Mouse (Mus musculus): ENCODE measurements around the gene Ldlr. TPM values are rescaled to one million over a fixed set of nuclear protein-coding genes. Genes with fewer than 3 reads are reported as not detected.

Gene Ldlr
- total RNA-seq, 4 experiments from 2014 or later: 2.9 to 3.6 (median 3.2) TPM

DNA sequence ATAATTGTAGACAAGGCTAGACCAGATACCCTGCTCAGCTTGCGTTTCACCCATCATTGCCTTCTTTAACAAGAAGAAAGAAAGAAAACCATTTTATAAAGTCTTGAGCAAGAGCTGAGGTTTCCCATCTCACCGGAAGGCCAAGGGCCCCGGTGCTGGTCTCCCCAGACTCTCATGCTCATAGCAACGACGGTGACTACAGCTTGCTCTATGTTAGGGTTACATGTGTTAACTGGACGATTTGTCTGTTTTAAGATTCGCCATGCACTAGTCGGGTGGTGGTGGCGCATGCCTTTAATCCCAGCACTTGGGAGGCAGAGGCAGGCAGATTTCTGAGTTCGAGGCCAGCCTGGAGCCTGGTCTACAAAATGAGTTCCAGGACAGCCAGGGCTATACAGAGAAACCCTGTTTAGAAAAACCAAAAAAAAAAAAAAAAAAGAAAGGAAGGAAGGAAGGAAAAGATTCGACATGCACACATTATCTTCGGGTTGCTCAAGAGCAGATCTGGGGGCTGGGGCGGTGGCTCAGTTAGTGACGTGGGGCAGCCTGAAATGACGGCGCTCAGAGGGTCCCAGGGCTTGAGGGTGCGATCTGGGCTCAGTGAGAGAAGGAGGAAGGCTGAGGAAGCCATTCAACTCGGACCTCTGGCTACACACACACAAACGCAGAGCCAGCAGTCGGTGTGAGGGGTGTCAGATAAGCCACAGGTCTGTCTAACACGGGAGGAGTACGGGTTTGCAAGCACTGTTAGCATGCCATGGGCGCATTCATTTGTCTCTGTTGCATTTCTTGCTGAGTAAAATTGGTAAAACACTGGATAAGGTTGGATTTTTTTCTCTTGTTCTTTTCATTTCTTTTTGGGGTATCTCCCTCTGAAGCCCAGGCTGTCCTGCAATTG, 2.2 kb downstream of the Ldlr start:
- no peak for DNase-seq (ENCODE audit: low spot score in 2 of 2)

DNA sequence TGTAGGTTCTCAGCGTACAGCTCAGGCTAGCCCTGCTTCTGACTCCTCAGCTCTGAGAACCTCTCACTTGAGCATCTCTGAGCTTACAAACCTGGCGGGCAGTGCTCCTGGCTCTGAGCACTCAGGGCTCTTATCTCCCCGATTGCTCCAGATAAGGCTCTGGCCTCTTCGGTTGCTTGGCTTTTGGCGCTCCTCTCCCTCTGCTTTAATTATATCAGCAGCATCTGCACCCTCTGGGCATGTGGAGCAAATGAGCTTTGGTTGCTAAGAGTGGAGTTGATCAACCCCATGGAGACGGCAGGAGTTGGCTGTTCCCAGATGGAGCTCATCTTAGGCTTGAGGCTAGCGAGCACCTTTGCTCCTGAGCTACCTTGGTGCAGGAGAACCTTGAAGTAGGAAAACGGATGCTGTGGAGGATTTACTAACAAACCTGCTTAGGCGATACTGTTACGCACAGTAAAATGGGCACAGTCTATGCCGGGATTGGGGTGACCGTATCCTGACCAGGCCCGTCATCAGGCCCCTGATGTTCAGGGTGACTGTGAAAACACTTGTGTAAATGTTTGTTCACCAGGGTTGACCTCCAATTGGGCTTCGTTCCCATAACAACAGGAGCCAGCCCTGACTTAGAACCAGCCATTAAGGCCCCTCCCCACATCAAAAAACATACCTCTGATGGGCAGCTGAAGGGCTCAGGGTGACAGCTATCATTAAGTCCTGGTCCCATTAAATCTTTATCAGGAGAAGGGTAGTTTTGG, 3.1 kb downstream of the Ldlr start:
- DNase-seq (ENCODE audit: low spot score in 2 of 2): no peak

DNA sequence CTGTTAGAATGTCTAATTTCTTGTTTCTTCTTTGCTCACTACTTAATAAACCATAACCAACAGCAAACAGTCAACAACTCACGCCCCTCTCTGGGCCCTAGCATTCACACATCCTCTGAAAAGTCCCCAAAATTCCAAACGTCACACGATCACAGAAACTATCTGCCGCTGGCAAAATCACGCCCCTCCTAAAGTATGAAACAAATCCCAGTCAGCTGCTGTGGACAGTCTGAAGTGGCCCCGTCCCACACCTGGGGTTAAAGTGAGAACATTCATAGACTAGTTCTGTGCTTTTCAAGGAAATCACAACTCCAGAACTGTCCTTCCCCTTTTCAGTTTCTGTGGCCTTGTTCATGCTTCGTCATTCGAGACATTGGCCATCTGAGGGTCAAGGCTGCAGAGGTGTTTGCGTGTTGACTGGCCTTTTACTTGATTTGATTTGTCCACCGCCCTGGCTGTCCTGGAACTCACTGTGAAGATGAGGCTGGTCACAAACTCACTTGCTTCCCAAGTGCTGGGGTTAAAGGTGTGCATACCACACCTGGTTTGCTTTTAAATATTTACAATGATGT, 5.1 kb downstream of the Ldlr start:
- no peak for DNase-seq (ENCODE audit: low spot score in 2 of 2)

- no peak for DNase-seq (ENCODE audit: low spot score in 2 of 2)
Observed at GRCm38 (mm10) chr9:21729264-21729663, 6.0 kb downstream of the Ldlr start.

DNA sequence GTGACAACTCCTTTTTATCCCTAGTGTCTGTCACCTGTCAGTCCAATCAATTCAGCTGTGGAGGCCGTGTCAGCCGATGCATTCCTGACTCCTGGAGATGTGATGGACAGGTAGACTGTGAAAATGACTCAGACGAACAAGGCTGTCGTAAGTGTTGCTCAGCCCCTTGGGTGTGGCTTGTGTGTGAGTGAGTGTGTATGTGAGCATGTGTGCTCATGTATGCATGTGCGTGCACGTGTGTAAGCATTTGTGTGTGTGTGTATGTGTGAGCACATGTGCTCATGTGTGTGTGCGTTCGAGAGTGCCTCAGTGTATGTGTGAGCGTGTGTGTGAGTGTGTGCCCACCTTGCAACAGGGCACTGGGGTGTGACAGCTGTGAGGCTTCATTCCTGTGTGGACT, 9.0 kb downstream of the Ldlr start:
- no peak for DNase-seq (ENCODE audit: low spot score in 2 of 2)

GRCm38 (mm10) chr9:21733446-21733845, 10.2 kb downstream of the Ldlr start:
- DNase-seq (ENCODE audit: low spot score in 2 of 2): no peak

GRCm38 (mm10) chr9:21733989-21734388, 10.7 kb downstream of the Ldlr start:
- no peak for DNase-seq (ENCODE audit: low spot score in 2 of 2)

- no peak for DNase-seq (ENCODE audit: low spot score in 2 of 2)
Observed at GRCm38 (mm10) chr9:21735126-21735525, 11.8 kb downstream of the Ldlr start.

DNA sequence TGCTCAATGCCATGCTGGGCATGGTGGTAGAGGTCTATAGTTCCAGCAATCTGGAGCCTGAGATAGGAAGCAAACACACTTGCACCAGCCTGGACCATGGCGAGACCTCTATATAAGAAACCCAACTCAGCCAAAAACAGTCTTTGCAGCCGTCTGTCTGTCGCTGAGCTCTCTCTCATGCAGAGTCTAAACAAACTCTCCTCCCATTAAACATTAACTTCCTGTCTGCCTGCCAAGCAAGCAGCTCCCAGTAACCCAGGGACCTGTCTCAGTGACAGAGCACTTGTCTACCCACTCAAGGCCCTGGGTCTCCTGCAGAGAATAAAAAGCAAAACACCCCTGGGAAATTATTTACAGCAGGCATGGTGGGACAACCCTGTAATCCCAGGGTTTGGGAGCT, 13.3 kb downstream of the Ldlr start:
- no peak for DNase-seq (ENCODE audit: low spot score in 2 of 2)

DNA sequence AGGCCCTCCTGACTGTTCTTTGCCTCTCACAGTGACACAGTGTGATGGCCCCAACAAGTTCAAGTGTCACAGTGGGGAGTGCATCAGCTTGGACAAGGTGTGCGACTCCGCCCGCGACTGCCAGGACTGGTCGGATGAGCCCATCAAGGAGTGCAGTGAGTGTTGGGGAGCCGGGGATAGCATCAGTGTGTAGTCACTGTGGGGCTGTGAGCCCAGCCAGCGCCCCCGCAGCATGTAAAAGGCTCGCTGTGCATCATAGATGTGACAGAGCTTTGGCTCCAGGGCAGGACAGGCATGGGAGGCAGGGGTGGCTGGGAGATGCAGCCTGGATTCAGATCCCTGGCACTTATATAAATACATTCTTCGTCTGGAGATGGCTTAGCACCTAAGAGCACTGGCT, 13.9 kb downstream of the Ldlr start:
- DNase-seq (ENCODE audit: low spot score in 2 of 2): no peak

DNA sequence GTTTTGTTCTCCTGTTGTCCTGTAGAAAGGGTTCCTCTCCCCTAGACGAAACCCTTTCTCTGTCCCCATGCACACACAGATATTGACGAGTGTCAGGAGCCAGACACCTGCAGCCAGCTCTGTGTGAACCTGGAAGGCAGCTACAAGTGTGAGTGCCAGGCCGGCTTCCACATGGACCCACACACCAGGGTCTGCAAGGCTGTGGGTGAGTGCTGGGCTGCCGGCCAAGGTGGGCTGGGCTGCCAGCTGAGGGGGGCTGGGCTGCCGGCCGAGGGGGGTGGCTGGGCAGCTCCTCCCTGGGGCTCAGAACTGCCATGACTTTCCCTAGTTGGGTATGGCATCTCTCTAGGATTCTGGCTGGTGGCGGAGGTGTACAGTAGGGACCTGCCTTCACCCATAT, 15.5 kb downstream of the Ldlr start:
- DNase-seq (ENCODE audit: low spot score in 2 of 2): no peak

GRCm38 (mm10) chr9:21740427-21740826, 17.1 kb downstream of the Ldlr start:
- no peak for DNase-seq (ENCODE audit: low spot score in 2 of 2)

DNA sequence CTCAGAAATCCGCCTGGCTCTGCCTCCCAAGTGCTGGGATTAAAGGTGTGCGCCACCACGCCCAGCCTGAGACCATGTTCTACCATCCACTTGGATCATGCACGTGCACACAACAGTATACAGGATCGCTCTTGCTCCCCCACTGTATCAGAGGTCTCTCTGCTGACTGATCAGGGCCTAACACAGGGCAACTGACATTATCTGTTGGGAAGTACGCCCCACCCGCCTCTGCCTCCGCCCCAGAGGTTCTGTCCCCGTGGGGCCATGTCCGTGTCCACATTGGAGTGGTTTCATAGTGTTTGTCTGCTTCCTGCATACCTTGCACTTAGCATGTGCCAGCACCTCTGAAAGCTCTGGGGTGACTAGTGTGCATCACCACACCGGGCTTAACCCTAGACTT, 18.2 kb downstream of the Ldlr start:
- no peak for DNase-seq (ENCODE audit: low spot score in 2 of 2)

DNA sequence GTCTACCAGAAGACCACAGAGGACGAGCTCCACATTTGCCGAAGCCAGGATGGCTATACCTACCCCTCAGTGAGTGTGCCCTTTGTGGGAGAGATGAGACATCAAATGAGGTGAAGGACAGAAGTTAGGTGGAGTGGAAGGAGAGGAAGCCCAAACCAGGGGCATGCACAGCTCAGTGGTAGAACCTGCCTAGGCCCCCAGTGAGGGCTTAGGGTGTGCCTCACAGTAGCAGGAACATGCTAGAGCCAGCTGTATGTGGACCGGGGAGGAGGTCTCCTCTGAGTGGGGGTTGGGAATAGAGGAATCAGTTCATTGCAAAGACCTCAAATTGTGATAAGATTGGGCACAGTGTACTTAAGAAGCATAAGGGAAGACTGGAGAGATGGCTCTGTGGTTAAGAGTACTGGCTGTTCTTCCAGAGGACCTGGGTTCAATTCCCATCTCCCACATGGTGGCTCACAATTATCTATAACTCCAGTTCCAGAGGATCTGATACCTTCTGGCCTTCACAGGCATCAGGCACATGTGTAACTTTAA, 24.0 kb downstream of the Ldlr start:
- DNase-seq (ENCODE audit: low spot score in 2 of 2): no peak

DNA sequence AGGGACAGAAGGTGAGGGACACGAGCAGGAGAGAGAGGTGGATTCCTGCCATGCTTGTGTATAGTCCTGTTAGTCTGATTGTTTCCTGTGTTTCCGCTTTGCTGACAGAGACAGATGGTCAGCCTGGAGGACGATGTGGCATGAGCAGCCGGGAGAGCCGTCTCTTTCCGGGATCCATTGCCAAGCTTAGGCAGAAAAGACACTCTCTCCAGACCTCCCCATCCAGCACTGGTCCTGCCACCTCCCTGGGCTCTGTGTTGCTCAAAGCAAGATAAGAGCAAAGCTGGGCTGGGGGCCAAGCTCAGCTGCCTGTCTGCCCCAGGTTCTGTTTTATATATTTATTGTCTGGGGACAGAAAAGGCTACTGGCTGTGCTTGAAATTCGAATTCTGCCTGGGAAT, 24.8 kb downstream of the Ldlr start:
- DNase-seq (ENCODE audit: low spot score in 2 of 2): no peak

- DNase-seq (ENCODE audit: low spot score in 2 of 2): no peak
Observed at GRCm38 (mm10) chr9:21748491-21748890, 25.2 kb downstream of the Ldlr start.

DNA sequence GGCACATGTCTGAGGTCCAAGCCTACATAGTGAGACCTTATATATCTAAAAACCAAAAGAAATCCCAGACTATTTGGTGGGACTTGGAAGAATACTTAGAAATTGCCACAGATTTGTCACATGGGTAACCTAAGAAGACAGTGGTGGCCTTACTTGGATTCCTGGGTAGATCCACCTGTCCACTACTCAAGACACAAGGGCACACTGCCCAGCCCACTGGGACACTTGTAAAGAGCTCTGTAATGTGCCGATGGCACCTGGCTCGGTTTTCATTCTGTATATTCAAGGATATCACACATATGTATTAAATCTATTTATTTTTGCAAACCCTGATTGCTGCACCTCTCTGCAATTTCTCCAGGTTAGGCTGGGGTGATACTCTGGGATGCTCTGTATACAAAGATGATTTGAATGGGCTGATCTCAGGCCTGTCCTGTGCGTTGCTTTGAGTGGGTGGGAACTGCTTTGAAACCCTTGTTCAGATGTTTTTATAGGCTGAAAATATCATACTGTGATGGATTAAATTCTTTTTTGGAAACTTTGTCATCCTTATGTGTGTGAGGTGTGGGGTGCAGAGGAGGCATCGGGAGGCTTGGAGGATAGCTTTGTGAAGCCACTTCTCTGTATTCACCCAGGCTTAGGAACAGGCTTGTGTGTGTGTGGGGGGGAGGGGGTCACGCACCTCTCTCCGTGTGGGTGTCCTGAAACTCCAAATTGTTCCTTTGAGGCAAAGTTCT, 26.3 kb downstream of the Ldlr start:
- DNase-seq (ENCODE audit: low spot score in 2 of 2): no peak

DNA sequence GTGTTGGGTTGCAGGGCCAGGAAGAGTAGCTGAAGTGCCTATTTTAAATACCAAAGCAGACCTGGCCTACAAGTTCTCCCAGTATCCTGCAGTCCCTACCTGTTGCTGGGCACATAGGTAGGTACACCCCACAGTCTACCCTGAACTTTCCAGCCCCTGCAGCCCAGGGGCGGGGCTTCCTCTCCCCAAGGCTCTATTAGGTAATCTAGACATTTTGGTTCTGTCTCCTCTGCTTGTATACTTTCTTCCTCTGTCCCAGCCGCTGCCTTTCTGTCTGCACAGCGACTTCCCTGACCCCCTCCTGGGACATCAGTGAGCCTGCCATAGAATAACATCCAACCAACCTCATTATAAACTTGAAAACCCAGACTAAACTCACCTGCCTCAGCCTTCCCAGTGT, 27.1 kb downstream of the Ldlr start:
- no peak for DNase-seq (ENCODE audit: low spot score in 2 of 2)

- peak; percentile 37 to 60 for DNase-seq (ENCODE audit: low spot score in 2 of 2)
Observed at GRCm38 (mm10) chr9:21751347-21751746, 28.1 kb downstream of the Ldlr start.

GRCm38 (mm10) chr9:21752252-21752792, 29.0 kb downstream of the Ldlr start:
- peak; percentile 44 to 45 for DNase-seq (ENCODE audit: low spot score in 2 of 2)

- peak; percentile 90 to 92 for DNase-seq (ENCODE audit: low spot score in 2 of 2)
Observed at GRCm38 (mm10) chr9:21754003-21754402, 30.7 kb downstream of the Ldlr start.
